Mouse (Mus musculus): Measurements from ENCODE around the gene Tmem268.

Tmem268 gene

DNA sequence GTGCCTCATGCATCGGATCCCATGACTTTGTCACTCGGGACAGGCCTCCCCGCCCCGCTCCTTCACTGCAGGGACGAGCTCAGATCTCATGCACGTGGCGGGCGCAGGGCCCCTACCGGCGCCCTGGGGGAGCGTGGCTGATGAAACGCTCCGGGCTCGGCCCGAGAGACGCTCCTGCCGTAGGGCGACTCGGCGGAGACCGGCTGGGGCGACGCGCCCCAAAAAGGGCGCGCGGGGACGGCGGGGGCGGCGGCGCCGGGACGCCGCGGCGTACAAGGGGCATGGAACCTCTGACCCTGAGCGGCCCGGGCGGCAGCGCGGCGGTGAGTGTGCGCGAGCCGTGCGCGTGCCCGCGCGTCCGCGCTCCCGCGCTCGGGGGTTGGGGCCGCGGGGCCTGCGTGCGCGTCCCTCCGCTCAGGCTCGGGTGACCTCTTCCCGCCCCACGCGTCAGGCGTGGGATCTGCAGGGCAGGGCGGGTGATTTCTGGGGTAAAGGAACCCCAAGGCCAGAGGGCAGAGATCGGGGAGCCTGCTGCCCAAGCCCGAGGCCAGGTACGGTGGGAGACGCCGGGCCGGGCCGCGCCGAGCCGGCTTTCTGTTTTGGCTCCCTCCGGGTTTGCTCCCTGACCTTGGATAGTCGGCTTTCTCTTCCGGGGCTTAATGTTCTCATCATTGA, at the start of gene Tmem268:
Gene Tmem268 (plus strand): TSS at position 375 of the 675 bp plus-strand sequence.
- DNase-seq (ENCODE audit: low spot score in 2 of 2) = peak; percentile 38 to 46

DNA sequence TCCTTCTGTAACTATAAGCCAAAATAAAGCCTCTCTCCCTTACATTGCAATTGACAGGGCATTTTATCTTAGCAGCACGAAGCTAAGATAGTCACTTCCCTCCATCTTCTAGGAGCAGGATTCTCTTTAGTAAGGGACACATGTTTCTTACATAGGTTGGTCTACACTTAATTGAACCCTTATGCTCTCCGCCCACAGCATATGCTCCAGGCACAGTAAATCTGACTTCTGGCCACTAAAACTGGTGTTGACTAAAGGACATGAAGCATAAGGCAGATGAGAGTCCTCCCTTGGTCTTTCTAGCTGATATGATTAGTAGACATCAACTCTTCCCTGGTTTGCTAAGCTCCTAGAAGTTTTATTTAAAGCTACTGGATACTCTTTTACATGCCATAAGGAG, 45.7 kb upstream of the Tmem268 start:
- no peak for DNase-seq (ENCODE audit: low spot score in 2 of 2)

DNA sequence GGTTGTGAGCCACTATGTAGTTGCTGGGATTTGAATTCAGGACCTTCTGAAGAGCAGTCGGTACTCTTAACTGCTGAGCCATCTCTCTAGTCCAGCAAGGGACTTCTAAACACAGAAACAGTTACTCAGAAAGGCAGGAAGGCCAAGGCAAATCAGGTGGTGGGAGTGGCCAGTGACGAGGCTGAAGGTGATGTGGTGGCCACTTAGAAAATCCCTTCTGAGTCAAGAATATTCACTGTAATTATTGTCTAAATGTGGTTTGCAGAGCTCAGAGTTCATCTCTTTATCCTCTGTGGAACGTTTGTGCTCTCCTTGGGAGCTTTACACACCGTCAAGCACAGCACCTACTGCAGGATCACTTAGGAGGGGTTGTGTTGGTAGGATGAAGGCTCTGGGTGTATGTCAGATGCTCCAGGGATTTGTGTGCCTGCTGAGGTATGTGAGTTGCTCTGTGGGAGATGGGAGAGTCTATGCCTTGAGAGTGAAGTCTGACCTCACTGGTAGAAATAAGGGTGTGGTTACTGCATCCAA, 44.1 kb upstream of the Tmem268 start:
- DNase-seq (ENCODE audit: low spot score in 2 of 2) = no peak

DNA sequence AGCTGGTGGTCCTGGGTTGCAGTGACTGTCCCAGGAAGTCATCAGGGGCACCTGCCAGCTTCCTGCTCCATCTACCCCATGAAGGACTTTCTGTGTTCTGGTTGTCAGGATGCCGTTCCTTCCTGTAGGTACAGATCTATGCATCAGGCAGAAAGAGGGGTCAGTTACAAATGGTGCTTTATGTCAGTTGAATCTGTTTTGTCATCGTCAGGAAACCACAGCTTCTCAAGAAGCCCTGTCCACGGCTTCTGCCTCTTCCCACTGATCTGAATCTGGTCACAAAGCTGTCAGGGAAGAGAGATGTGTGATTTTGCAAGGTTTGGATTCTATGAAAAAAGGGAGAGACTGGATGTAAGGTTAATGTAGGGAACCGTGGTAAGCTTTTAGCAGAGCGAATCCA, 43.6 kb upstream of the Tmem268 start:
- no peak for DNase-seq (ENCODE audit: low spot score in 2 of 2)

DNA sequence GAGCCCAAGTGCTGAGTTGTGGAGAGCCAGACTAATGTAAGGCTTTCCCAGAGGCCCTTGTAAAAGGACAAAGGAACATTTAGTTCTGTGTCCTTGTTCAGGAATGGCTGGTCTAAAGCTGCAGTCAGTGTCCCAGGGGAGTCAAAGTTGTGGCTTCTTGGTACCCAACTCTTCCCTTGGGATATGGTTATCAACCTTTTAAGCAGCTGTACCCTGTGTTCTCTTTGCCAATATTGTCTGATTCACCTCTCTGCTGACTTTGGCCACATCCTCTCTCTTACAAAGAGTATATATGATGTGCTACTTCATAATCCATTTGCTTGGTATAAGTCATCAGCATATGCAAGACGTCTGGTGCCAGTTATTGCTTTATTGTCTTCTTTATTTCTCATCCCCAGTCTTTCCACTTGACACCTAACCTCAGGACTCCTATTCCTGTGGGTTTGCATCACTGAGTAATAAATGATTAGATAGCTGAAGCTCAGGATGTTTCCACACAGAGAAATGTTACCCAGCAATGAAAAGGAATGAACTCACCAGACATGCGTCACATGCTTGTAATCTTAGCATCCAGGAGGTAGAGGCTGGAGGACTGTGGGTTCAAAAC, 36.7 kb upstream of the Tmem268 start:
- DNase-seq (ENCODE audit: low spot score in 2 of 2) = no peak

DNA sequence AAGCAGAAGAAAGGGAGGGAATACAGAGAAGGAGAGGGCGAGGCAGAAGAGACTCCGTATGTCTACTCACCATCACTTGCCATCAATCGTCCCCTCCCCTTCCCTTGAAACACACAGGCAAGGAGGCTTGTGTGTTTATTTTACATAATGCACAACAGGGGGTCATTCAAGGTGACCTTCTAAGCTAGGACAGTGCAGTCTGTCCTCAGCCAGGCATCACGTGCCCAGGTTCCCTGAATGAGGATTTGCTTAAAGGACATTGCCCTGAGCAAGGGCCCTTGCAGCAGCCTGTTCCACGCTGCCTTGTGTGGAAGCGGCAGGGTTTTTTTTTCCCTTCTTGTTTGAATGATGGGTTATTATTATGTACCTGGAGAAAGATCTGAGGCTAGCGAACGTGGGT, 33.1 kb upstream of the Tmem268 start:
- no peak for DNase-seq (ENCODE audit: low spot score in 2 of 2)

DNA sequence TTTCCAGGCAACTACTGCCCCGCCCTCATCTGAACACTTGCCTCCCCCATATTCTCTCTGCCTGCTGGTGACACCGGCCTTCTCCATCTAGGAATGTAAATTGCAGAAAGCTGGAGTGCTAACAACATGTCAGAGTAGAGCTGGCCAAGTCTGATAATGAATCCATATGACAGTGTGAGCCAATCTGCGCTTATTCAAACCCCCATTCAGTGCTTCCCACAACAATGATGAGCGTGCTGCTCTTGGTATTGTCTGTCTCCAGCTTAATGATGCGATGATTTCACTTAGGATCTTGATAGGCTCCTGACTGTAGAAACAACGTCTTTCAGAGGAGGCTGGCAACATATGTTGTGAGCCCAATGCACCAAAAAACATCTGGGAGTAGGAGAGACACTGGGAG, 29.6 kb upstream of the Tmem268 start:
- peak; percentile 40 to 58 for DNase-seq (ENCODE audit: low spot score in 2 of 2)

DNA sequence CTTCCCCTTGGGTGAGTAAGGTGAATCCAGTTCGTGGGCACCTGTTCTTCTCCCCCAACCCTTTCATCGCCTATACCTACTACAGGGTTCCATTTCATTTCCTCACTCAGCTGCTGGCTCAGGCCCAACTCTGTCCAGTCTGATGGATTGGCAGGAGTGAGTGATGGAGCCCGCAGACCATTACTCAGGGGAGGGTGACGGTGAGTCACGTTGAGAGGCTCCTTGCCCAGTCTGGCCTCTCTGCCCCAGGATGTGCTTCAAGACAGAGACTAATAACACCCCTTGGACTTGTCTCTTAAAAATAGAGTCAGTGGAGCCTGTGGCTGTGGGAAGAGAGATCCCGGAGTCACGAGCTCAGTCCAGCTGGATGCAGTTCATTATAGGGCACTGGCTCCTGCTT, 28.2 kb upstream of the Tmem268 start:
- no peak for DNase-seq (ENCODE audit: low spot score in 2 of 2)

DNA sequence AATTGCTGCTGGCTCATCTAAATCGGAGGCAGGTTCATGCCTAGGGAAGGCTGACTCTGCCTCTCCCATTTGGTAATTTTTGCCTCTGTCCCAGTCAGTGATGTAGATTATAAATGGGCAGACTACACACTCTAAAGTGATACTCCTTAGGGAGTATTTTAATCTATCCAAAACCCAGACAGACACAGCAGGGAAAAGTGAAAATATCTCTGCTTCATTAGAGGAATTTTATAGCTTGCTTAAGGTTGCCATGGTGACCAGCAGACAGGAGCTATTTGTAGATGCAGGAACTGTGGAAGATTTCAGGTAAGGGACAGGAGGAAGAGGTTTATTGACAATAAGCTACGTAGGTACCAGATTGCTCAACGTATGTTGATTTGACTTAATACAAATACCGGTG, 21.0 kb upstream of the Tmem268 start:
- no peak for DNase-seq (ENCODE audit: low spot score in 2 of 2)

DNA sequence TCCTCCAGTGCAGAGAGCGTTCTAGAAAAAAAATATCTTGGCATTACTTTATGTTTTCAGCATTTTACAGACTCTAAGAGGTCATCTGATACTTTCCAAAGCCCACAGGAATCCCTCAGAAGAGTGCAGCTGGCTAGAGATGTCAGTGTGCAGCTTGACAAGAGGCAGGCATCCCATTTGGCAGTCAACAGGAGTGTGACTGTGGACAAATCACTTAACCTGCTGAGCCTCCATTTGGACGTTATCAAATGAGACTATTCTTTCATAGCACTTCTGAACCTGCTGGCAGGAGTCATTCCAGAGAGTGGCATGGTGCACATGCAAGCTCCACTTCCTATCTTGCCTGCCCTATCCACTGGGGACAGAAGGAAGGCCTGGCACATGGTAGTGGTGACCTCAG, 16.4 kb upstream of the Tmem268 start:
- no peak for DNase-seq (ENCODE audit: low spot score in 2 of 2)

DNA sequence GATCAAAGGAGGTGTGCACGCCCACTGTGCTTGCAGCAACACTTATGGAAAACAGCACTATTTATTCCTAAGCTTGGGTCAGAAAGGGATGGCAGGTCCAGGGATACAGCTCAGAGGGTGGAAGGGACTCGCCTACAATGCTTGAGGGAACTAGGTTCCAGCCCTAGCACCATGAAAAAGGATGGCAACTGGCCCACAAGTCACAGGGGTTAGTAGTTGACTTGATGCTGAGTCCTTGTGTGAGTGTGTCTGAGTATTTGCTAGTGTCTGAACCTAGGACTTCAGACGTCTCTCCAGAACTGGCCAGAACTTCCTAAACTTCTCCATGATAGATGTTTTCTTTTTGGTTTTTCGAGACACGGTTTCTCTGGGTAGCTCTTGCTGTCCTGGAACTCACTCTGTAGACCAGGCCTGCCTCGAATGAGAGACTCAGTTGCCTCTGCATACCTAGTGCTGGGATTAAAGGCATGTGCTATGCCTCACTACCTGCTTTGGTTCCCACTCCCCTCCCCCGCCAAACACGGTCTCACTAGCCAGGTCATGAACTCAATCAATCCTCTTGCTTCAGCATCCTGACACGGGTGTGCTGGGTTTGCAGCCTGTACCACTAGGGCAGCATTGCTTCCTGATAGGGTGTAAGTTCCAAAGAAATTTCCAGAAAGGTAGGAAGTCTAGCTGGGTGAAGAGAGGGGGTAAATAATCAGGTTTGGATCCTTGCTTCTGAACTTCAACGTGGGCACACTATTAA, 14.7 kb upstream of the Tmem268 start:
- DNase-seq (ENCODE audit: low spot score in 2 of 2) = no peak

DNA sequence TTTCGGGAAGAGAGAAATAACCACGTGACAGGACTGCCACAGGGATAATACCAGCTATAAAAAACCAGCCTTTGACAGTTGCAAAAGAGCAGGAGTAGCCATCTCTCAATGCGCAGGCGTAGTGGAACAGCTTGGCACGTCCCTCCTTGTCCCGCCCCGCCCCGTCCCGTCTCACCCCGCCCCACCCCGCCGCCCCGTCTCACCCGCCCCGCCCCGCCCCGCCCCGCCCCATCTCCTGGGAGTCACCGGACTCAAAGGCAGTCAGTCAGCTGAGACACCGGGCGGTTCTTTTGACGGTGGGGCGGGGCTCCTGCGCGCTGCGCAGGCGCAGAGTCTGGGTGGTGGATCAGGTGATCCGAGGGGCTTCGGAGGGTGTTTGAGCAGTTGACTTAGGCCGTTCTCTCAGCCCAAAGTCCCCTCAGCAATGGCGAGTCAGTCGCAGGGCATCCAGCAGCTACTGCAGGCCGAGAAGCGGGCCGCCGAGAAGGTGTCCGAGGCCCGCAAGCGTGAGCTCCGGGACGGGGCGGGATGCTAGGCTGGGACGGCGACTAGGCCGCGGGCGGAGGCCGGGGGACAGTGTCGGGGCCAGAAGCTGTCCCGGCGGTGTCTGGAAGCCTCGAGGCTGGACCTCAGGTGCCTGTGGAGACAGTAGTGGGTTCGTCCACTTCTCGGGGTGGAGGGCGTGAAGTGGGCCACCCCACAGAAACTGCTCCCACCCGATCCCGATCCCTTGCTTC, 13.9 kb upstream of the Tmem268 start, which contains the start of gene Atp6v1g1:
Gene Atp6v1g1 (plus strand): TSS at position 279 of the 737 bp plus-strand sequence.
- DNase-seq (ENCODE audit: low spot score in 2 of 2) = peak; percentile 94

DNA sequence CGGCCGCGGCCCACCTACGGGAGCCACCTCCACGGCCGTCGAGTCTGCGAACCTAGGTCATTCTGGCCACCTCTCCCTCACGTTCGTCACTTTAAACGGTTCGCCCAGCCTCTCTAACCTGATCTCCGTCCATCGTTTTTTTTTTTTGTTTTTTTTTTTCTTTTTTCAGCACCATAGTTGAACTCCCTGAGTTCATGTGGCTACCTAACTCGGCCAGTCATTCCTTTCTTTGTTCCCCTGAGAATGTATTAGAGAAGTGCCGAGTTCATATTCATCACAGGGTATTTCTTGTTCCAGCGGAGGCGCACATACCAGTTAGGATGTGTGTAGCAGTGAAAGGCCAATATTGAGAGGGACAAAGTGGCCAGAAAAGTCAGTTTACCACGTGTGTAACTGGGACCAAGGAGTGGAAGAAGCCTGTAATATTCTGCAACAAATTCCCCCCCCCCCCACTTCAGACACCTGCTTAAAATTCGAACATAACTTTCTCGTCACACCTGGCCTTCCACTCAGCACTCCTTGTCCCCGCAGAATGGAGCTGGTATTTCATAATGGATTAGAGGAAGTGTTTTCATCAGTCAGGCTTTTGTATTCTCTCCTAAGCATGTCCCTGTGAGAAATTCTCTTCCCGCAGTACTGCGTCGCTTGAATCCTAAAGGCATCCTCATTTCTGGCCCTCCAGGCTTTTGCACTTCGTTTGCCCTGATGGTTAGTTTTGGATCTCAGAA, 13.2 kb upstream of the Tmem268 start:
- no peak for DNase-seq (ENCODE audit: low spot score in 2 of 2)

DNA sequence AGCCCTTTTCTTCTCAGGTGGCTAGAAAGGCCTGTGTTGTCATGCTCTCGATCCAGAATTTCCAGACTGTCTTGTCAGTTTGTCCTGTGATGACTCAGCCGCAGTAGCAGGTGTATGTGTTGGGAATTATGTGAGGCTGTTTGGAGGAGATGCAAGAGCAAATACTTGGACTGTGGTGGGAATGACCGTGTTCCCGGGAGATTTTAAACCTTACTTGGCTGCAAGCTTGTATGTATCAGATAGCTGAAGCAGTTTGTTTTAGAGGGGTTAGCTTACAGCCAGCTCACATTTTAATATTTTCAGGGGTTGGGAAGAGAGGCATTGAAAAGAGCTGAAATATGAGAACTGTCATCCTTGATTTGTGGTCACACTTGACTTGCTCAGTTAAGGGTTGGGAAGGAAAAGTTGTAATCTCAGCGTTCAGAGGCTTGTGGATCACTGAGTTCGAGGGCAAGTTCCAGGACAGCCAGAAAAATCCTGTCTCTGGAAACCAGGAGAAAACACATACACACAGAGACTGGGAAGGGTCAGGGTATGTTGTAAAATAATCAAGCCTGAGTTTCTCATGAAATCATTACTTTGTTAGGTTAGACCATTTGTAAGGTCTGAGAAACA, 12.0 kb upstream of the Tmem268 start:
- no peak for DNase-seq (ENCODE audit: low spot score in 2 of 2)

DNA sequence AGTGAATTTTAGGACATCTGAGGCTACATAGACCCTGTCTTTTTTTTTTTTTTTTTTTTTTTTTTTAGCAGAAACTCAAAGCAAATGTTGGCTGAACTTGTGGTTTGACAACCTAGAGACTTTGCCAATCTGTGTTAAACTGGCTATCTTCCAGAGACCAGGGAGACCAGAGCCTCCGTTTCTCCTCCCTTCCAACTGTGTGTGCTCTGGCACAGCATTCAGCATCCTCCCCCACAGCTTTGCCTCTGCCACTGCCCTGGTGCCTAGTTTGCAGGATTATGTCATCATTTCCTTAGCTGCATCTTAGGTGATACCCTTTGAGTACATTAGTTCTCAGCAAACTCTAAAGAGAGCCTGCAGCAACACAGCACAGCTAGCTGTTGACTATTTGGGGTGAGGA, 10.8 kb upstream of the Tmem268 start:
- DNase-seq (ENCODE audit: low spot score in 2 of 2) = no peak

DNA sequence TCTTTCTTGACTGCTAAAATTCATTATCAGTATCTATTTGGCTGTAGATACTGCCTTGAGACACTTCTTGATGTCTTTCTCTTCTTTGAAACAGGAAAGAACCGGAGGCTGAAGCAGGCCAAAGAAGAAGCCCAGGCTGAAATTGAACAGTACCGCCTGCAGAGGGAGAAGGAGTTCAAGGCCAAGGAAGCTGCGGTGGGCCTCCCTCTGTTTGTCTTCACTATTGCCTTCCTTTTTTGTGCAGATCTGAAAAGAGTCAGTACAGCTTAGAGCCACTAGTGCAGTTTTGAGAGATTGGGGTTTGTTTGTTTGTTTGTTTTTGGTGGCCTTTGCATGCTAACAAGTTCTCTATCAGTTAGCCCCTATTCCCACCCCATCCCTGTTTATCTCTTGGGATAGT, 10.1 kb upstream of the Tmem268 start:
- no peak for DNase-seq (ENCODE audit: low spot score in 2 of 2)

DNA sequence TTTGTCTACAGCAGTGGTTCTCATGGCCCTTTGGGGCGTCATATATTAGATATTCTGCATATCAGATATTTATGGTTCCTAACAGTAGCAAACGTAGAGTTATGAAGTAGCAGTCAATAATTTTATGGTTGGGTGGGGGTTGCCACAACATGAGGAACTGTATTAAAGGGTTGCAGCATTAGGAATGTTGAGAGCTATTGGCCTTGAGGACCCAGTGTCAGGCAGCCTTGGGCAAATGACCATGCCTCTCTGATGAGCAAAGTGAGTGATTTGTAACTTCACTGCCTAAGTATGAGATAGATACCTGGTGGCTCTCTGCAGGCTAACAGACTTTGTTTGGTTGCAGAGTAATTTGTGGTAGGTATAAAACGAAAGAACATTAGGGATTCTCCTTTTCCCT, 7.7 kb upstream of the Tmem268 start:
- DNase-seq (ENCODE audit: low spot score in 2 of 2) = no peak

DNA sequence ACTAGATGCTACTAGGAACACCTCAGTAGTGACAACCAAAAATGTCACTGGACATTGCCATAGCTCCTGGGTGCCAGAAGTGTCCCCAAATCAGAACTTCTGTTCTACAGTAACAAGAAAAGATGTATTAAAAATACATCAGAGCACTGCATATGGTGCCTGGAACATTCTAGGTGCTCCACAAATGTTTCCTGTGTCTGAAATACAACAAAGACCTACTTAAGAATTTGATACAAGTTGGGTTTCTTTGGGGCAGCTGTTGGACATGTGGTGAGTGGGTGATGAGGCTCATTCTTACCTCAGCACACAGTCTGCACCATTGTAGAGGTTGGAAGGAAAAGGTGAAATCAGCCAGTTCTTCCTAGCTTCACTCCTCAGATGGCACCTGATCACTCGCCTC, 5.7 kb upstream of the Tmem268 start:
- peak in 1 of 2 experiments; percentile 50 for DNase-seq (ENCODE audit: low spot score in 2 of 2)

DNA sequence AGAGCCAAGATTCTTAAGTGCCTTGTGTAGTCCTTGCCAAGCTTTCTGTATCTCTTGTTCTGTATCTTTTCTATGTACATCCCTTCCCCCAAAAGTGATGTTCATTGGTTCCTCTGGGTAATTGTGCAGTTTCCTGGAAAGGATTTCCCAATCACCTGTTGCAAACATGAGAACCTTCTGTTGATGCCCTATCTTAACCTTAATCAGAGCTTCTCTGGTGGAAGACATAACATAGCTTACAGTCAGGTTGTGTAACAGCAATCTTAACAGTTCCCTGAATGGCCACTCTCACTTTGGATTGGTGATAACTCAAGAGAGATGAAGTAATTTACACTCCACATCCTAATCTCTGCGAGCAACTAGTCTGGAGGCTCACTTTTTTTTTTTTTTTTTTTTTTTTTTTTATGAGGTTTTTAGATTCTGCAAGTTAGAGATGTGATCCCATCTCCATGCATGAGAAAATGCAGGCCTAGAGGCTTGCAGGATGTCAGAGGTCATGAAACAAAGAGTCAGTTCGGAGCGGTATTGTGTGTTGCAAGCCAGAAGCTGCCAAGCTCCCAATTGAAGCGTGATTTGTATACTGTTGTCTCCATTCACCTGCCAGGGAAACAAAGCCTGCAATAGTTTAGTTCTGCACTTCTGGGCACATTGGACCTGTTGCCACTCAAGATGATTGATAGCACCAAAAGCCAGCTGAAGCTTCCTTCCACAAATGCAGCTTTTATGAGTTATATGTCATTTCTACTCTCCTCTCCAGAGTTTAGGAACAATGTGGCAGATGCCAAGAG, 4.6 kb upstream of the Tmem268 start:
- DNase-seq (ENCODE audit: low spot score in 2 of 2) = no peak

DNA sequence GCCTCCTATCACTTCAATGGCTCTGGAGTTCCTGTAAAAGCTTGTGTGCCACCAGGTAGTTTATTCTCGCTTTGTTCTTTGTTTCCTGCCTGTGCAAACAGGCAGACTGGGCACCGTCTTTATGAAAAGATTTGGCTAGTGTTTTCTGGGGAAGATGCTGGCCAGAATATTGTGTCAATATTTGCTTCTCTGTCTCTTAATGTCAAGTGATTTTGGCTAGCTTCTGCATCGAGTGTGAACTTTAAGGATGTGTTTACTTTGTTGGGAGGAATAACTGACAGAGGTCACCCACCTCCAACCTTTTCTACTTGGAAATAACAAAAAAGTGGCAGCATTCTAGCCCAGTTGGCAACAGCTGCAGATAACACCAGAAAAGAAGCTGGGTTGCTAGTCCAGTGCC, 4.0 kb upstream of the Tmem268 start:
- no peak for DNase-seq (ENCODE audit: low spot score in 2 of 2)

Measured in right cerebral cortex, postnatal 36 days (tissue).